Mouse (Mus musculus) urinary bladder, postnatal 14 days (tissue): Measurements from ENCODE around the gene Lemd2.

Experiments used
- DNase-seq: peaks from one replicate; pipeline ENCODE4 v3.0.0; 2021; ENCODE audit warnings: low spot score

Lemd2 gene

GRCm38 (mm10) chr17:27158439-27158838 is 45.8 kb downstream of the Lemd2 start:
- DNase-seq, result no peak

- DNase-seq, result no peak
Measured at GRCm38 (mm10) chr17:27155752-27156151, 48.5 kb downstream of the Lemd2 start.

- DNase-seq, result no peak
Measured at GRCm38 (mm10) chr17:27154881-27155280, 49.4 kb downstream of the Lemd2 start.

GRCm38 (mm10) chr17:27154256-27154655 is 50.0 kb downstream of the Lemd2 start:
- DNase-seq, result no peak

GRCm38 (mm10) chr17:27153773-27154193 is 50.5 kb downstream of the Lemd2 start:
- DNase-seq, result no peak

GRCm38 (mm10) chr17:27152976-27153723 is 51.1 kb downstream of the Lemd2 start:
- no peak for DNase-seq

GRCm38 (mm10) chr17:27151411-27151810 is 52.9 kb downstream of the Lemd2 start:
- no peak for DNase-seq

GRCm38 (mm10) chr17:27150871-27151270 is 53.4 kb downstream of the Lemd2 start:
- no peak for DNase-seq

GRCm38 (mm10) chr17:27146323-27146923 is 57.8 kb downstream of the Lemd2 start:
- no peak for DNase-seq

GRCm38 (mm10) chr17:27144152-27144551 is 60.1 kb downstream of the Lemd2 start:
- DNase-seq, result no peak

GRCm38 (mm10) chr17:27141971-27142450 is 62.3 kb downstream of the Lemd2 start:
- DNase-seq, result peak; percentile 61

GRCm38 (mm10) chr17:27140262-27140661 is 64.0 kb downstream of the Lemd2 start:
- no peak for DNase-seq
